Mouse (Mus musculus) midbrain, embryonic 12.5 days (tissue): ENCODE results near the gene Dph3. TPM values are rescaled to one million over a fixed set of nuclear protein-coding genes. Genes with fewer than 3 reads are reported as not detected.
"Not testable (repeated sequence)": the region's sequence is repeated elsewhere in the genome, so short reads cannot be mapped to it uniquely, and the experiment has no call there.

Experiments
- ATAC-seq: fragments of 200-750 bp; cut with Nextera tagmentation; 2 replicates; pipeline ENCODE4 v1.8.0; 2017; ENCODE audit warnings: low read depth, moderate TSS enrichment, moderate library complexity; ENCODE audit not compliant: low FRiP score
- H3K27ac ChIP-seq: fragments of 300-500 bp; sonication (generic); replicated peaks from 2 replicates; pipeline ENCODE4 v1.5.1; 2016; ENCODE audit warnings: mild to moderate bottlenecking
- H3K27me3 ChIP-seq: fragments of 300-500 bp; sonication (generic); 2 replicates; pipeline ENCODE4 v1.6.1; 2016; ENCODE audit warnings: mild to moderate bottlenecking
- H3K36me3 ChIP-seq: fragments of 300-500 bp; sonication (generic); 2 replicates; pipeline ENCODE4 v1.6.1; 2016
- H3K4me1 ChIP-seq: fragments of 300-500 bp; sonication (generic); 2 replicates; pipeline ENCODE4 v1.6.1; 2016
- H3K4me2 ChIP-seq: fragments of 300-500 bp; sonication (generic); replicated peaks from 2 replicates; pipeline ENCODE4 v1.6.1; 2016; ENCODE audit warnings: mild to moderate bottlenecking, moderate library complexity
- H3K4me3 ChIP-seq: fragments of 300-500 bp; sonication (generic); 2 replicates; pipeline ENCODE4 v1.5.1; 2016; ENCODE audit warnings: mild to moderate bottlenecking
- H3K9ac ChIP-seq: fragments of 300-500 bp; sonication (generic); replicated peaks from 2 replicates; pipeline ENCODE4 v1.6.1; 2016; ENCODE audit warnings: mild to moderate bottlenecking, moderate library complexity
- H3K9me3 ChIP-seq: fragments of 300-500 bp; sonication (generic); 2 replicates; pipeline ENCODE4 v1.6.1; 2016; ENCODE audit warnings: mild to moderate bottlenecking
- WGBS: fragments of 180-500 bp; shearing (Covaris S2); methylation state at CpG from one replicate; pipeline ENCODE4 v1.1.7; 2016; 5-methylcytosine and 5-hydroxymethylcytosine counted together
- polyA plus RNA-seq: library from polyadenylated mRNA; unstranded; fragments of >200 nt; fragmentation: Nextera tagmentation; extraction: Ambion mirVana; gene quantifications from 2 replicates; pipeline ENCODE4 v1.2.1, GENCODE M21; 2016

Gene Dph3
- polyA plus RNA-seq, 1 experiment from 2014 or later, result 76.9 TPM

- H3K4me1 ChIP-seq, result no peaks in the 10 kb centered on the region
- H3K27me3 ChIP-seq, result no peaks in the 10 kb centered on the region
- H3K9ac ChIP-seq, result no peak overlapping the region
- no peaks in the 10 kb centered on the region for H3K9me3 ChIP-seq
- no peak overlapping the region for H3K27ac ChIP-seq
- WGBS, result 87% methylated on average over 3 of the region's 3 CpGs
- H3K4me3 ChIP-seq, result no peak overlapping the region
- H3K4me2 ChIP-seq, result no peak overlapping the region
- ATAC-seq, result no peak
- H3K36me3 ChIP-seq, result peaks cover 78% of the 10 kb centered on the region
Measured at GRCm38 (mm10) chr14:32098951-32099350, 13.4 kb upstream of the Dph3 start.

- Histone ChIP-seq H3K27ac (no peak overlapping the region), H3K4me2 (no peak overlapping the region), H3K36me3 (peaks cover 82% of the 10 kb centered on the region), H3K27me3 (no peaks in the 10 kb centered on the region), H3K9ac (no peak overlapping the region), H3K4me3 (no peak overlapping the region), H3K9me3 (no peaks in the 10 kb centered on the region), H3K4me1 (no peaks in the 10 kb centered on the region)
- no peak for ATAC-seq
- 96% methylated on average over 7 of the region's 7 CpGs for WGBS
Measured at GRCm38 (mm10) chr14:32097691-32098090, 12.2 kb upstream of the Dph3 start.

GRCm38 (mm10) chr14:32096740-32097139, 11.2 kb upstream of the Dph3 start:
- no peak overlapping the region for H3K9ac ChIP-seq
- WGBS, result 93% methylated on average over 5 of the region's 5 CpGs
- H3K4me2 ChIP-seq, result no peak overlapping the region
- no peaks in the 10 kb centered on the region for H3K9me3 ChIP-seq
- ATAC-seq, result no peak
- H3K4me3 ChIP-seq, result no peak overlapping the region
- no peaks in the 10 kb centered on the region for H3K4me1 ChIP-seq
- H3K36me3 ChIP-seq, result peaks cover 86% of the 10 kb centered on the region
- H3K27ac ChIP-seq, result no peak overlapping the region
- H3K27me3 ChIP-seq, result no peaks in the 10 kb centered on the region

GRCm38 (mm10) chr14:32095646-32096045, 10.1 kb upstream of the Dph3 start:
- peaks cover 85% of the 10 kb centered on the region for H3K36me3 ChIP-seq

GRCm38 (mm10) chr14:32093500-32094117, 8.1 kb upstream of the Dph3 start:
- Histone ChIP-seq H3K4me1 (no peaks in the 10 kb centered on the region), H3K4me3 (no peak overlapping the region), H3K4me2 (no peak overlapping the region), H3K9ac (no peak overlapping the region), H3K27ac (no peak overlapping the region), H3K36me3 (peaks cover 64% of the 10 kb centered on the region), H3K9me3 (no peaks in the 10 kb centered on the region), H3K27me3 (no peaks in the 10 kb centered on the region)
- ATAC-seq, result no peak
- WGBS, result 90% methylated on average over 11 of the region's 11 CpGs

More at GRCm38 (mm10) chr14:32095646-32096045, 10.1 kb upstream of the Dph3 start:
- no peak overlapping the region for H3K4me3 ChIP-seq
- H3K9ac ChIP-seq, result no peak overlapping the region
- no peak overlapping the region for H3K27ac ChIP-seq
- WGBS, result 92% methylated on average over 5 of the region's 5 CpGs
- H3K27me3 ChIP-seq, result no peaks in the 10 kb centered on the region
- H3K9me3 ChIP-seq, result no peaks in the 10 kb centered on the region
- H3K4me1 ChIP-seq, result no peaks in the 10 kb centered on the region
- ATAC-seq, result no peak
- H3K4me2 ChIP-seq, result no peak overlapping the region

- H3K36me3 ChIP-seq, result peaks cover 59% of the 10 kb centered on the region
- 75% methylated on average over 1 of the region's 1 CpGs for WGBS
- H3K27me3 ChIP-seq, result no peaks in the 10 kb centered on the region
- H3K4me2 ChIP-seq, result no peak overlapping the region
- ATAC-seq, result no peak
- H3K27ac ChIP-seq, result no peak overlapping the region
- H3K4me1 ChIP-seq, result no peaks in the 10 kb centered on the region
- H3K9me3 ChIP-seq, result no peaks in the 10 kb centered on the region
- no peak overlapping the region for H3K9ac ChIP-seq
- no peak overlapping the region for H3K4me3 ChIP-seq
Measured at GRCm38 (mm10) chr14:32093018-32093417, 7.5 kb upstream of the Dph3 start.

- Histone ChIP-seq H3K4me3 (no peak overlapping the region), H3K36me3 (peaks cover 45% of the 10 kb centered on the region), H3K9me3 (no peaks in the 10 kb centered on the region), H3K27me3 (no peaks in the 10 kb centered on the region), H3K9ac (no peak overlapping the region), H3K4me2 (no peak overlapping the region), H3K27ac (no peak overlapping the region), H3K4me1 (peaks cover 6% of the 10 kb centered on the region)
- 92% methylated on average over 4 of the region's 4 CpGs for WGBS
- ATAC-seq, result no peak
Measured at GRCm38 (mm10) chr14:32091704-32092103, 6.2 kb upstream of the Dph3 start.

GRCm38 (mm10) chr14:32091124-32091523, 5.6 kb upstream of the Dph3 start:
- Histone ChIP-seq H3K4me2 (no peak overlapping the region), H3K9me3 (no peaks in the 10 kb centered on the region), H3K27me3 (no peaks in the 10 kb centered on the region), H3K4me1 (peaks cover 11% of the 10 kb centered on the region), H3K27ac (no peak overlapping the region), H3K9ac (no peak overlapping the region), H3K4me3 (no peak overlapping the region), H3K36me3 (peaks cover 41% of the 10 kb centered on the region)
- no peak for ATAC-seq
- WGBS, result 75% methylated on average over 4 of the region's 4 CpGs

GRCm38 (mm10) chr14:32087584-32088248, 2.2 kb upstream of the Dph3 start:
- not testable (repeated sequence) for H3K4me2 ChIP-seq, H3K4me3 ChIP-seq, H3K27me3 ChIP-seq, H3K9ac ChIP-seq, ATAC-seq, H3K9me3 ChIP-seq, H3K27ac ChIP-seq
- Histone ChIP-seq H3K36me3 (peaks cover 16% of the 10 kb centered on the region), H3K4me1 (peaks cover 15% of the 10 kb centered on the region)
- WGBS, result 90% methylated on average over 7 of the region's 7 CpGs

- WGBS, result 41% methylated on average over 8 of the region's 8 CpGs
- no peaks in the 10 kb centered on the region for H3K27me3 ChIP-seq
- H3K4me2 ChIP-seq, result peak overlapping the region; percentile 75
- no peak overlapping the region; the same call in 1 of the 2 replicates for H3K27ac ChIP-seq
- no peaks in the 10 kb centered on the region for H3K9me3 ChIP-seq
- ATAC-seq, result no peak
- H3K4me1 ChIP-seq, result peaks cover 15% of the 10 kb centered on the region
- H3K36me3 ChIP-seq, result peaks cover 18% of the 10 kb centered on the region
- peak overlapping the region; percentile 67 for H3K4me3 ChIP-seq
- peak overlapping the region; percentile 71 for H3K9ac ChIP-seq
Measured at GRCm38 (mm10) chr14:32086226-32086625, 697 bp upstream of the Dph3 start.

- Histone ChIP-seq H3K4me1 (peaks cover 15% of the 10 kb centered on the region), H3K4me3 (peak within 1 kb of the TSS; percentile 67), H3K9ac (peak within 1 kb of the TSS; percentile 71), H3K9me3 (no peaks in the 10 kb centered on the region), H3K36me3 (peaks cover 28% of the 10 kb centered on the region), H3K4me2 (peak within 1 kb of the TSS; percentile 75), H3K27me3 (no peaks in the 10 kb centered on the region), H3K27ac (peak within 1 kb of the TSS; percentile 77)
- whole genome bisulfite sequencing, result 5% methylated on average over 22 of the region's 22 CpGs
- peak; percentile 96 for ATAC-seq
Measured at GRCm38 (mm10) chr14:32084761-32085485, 606 bp downstream of the Dph3 start, which contains the start of gene Oxnad1. Gene Oxnad1, plus strand, starts transcription at chr14:32085374.

- H3K36me3 ChIP-seq, result peaks cover 28% of the 10 kb centered on the region
- ATAC-seq, result no peak
- no peak overlapping the region for H3K4me3 ChIP-seq
- no peaks in the 10 kb centered on the region for H3K9me3 ChIP-seq
- no peak overlapping the region for H3K9ac ChIP-seq
- no peak overlapping the region for H3K27ac ChIP-seq
- H3K27me3 ChIP-seq, result no peaks in the 10 kb centered on the region
- H3K4me2 ChIP-seq, result no peak overlapping the region
- peaks cover 15% of the 10 kb centered on the region for H3K4me1 ChIP-seq
- WGBS, result 96% methylated on average over 2 of the region's 2 CpGs
Measured at GRCm38 (mm10) chr14:32083466-32083865, 2.1 kb downstream of the Dph3 start.
